Mouse (Mus musculus) fat pad, adult 2 months (tissue): ENCODE results near the gene Dock3.
"Not testable (repeated sequence)": the region's sequence is repeated elsewhere in the genome, so short reads cannot be mapped to it uniquely, and the experiment has no call there.

Source experiments
- DNase-seq: peaks from one replicate; pipeline ENCODE4 v3.0.0-alpha.2; 2011; ENCODE audit warnings: low read depth, low spot score; ENCODE audit errors: extremely low read depth

Gene Dock3

DNA sequence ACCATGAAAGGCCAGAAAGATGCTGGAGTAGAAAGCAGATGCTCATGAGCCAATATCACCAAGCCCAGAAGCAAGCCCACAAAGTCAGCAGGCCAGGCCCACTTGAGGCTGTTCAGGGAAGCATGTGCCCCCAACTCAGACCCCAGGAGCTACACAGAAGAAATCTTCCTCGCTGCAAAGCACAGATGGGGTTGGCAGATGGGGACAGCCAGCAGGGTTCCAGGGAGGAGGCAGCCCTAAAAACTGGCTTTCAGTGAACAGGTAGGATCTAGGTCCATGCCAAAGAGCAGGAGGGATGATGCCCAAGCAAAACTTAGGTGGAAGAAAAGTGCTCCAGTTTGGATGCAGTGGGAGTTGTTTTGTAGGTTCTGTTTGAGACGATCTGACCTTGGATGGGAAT is 28.7 kb upstream of the Dock3 start:
- DNase-seq, result no peak

DNA sequence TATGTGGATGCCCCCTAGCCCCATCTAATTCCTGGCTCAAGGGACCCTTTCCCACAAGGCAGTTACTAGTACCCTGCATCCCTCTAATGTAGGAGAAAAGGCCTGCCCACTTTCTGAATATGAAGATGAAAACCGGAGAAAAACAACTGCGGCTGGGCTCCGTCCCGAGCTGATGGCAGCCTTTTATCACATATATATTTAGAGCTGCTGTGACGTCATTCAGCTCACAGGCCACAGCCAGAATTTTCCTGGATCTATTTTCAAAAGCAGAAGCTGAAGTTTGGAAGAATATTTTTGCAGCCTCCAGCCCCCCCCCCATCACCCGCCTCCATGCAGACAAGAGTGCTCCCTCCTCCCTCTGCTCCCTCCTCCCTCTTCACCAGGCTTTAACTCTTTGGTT is 27.9 kb upstream of the Dock3 start:
- DNase-seq, result no peak

- no peak for DNase-seq
Observed at GRCm38 (mm10) chr9:107255596-107255995, 23.9 kb upstream of the Dock3 start.

GRCm38 (mm10) chr9:107254925-107255324 is 23.2 kb upstream of the Dock3 start:
- DNase-seq, result peak; percentile 64

DNA sequence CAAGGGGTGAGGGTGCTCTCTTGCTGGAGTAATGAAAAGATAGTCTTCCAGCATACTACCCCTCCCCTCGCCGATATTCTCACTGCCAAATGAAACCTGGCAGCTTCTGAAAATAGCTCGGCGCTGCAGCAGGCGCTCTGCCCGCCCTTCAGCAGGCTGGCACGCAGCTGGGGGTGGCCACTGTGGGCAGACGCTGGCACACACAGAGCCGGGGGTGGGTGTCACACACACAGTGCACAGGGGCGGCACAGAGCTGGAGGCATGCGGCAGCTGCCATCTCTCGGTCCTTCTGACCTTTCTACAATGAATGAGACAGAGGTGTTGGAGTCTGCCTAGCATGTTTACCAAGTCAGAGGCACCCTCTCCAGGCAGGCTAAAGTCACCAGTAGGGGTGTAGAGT is 22.8 kb upstream of the Dock3 start:
- no peak for DNase-seq

GRCm38 (mm10) chr9:107252164-107252563 is 20.5 kb upstream of the Dock3 start:
- no peak for DNase-seq

DNA sequence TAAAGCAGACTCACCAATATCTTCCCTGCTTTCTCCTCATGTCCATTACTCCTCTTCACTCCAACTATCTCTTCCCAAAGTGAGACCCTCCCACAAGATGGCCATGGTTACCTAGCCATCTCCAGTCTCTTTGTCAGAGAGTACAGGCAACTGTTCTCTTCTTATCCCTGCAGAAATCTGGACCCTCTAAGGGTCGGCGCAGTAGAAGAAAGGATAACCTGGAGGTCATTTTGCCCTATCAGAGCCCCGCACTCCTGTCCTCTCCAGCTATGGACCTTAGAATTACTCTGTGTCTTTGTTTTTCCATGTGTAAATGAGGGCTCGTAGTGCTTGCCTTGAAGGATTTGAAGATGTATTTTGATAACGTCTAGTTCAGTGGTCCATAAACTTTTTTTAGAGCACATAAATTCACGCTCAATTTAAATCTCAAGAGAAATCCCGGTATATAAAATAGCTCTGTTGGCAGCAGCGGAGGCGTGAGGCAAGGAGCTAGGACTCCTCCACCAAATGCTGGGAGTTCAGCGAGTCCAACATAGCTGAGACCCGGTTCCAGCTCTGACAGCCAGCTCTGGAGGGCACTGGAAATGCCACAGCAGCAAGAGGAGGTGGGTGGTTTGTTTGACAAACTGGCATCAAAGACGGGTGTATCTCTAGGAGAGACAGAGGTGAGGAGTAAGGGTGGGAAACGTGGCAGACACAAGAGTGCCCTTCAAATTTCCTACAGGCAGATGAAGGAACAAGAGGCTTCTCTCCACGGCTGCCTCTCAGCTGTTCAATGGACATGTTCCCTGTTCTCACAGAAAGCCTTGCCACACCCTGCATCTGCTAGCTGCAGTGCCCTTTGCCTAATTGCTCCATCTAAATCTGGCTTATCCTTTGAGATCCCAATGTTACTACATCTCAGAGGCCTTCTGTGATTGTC is 19.0 kb upstream of the Dock3 start:
- no peak for DNase-seq

DNA sequence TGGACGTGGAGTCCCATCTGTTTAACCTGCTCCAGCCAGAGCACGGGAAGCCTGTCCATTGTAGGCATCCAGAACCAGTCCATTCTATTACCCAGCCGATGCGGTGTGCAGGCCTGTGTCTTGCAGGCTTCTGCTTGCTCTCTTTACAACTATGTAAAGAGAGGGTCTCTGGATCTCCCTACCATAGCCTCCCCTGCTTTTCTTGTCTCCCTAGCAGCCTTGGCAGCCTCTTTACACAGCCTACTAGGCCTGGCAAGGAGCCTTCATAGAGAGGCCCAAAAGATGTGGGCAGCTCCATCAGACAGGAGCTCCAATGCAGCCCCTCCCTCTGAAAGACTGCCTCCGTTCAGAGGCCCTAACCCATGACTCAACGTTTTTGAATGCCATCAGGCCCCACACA is 17.4 kb upstream of the Dock3 start:
- no peak for DNase-seq

DNA sequence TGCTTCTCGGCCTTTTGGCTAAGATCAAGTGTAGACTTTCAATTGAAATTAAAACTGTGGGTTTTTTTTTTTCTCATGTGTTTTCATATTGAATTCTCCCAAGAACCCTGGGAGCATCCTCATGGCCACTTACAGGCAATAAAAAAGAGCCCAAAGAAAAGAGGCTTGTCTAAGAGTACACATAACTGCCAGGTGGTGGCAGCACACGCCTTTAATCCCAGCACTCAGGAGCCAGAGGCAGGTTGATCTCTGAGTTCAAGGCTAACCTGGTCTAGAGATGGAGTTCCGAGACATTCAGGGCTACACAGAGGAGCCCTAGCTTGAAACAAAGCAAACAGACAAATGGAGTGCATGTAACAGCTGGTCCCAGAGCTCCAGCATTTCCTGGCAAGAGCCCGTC is 14.5 kb upstream of the Dock3 start:
- DNase-seq, result no peak

DNA sequence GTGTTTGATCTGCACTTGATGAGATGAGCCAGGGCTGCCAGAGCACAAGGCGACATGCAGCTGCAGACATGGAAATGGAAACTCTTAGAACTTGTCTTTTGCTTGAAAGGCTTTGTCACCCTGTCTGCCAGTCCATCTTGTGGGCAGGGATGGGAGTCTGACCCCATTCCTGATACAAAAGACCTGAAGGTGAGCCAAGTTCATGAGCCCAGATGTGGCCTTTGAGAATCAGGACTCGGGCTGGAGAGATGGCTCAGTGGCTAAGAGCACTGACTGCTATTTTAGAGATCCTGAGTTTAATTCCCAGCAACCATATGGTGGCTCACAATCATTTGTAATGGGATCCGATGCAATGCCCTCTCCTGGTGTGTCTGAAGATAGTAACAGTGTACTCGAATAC is 13.6 kb upstream of the Dock3 start:
- DNase-seq, result no peak

DNA sequence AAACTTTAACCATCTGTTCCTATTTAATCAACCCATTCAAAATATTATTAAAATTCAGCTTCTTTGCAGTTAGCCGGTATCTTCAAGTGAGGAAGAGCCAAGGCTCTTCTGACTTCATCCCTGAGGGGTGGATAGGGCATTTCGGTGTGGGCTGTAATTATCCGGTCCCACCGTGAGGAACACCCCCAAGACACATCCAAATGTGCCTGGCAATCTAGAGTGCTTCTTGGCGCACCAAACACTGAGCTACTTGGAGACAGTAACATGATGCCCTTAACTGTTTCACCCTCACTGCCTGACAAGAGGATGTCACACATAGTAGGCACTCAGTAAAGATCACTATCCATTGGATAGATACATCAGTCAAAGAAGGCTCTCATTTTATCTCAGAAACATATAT is 4.4 kb upstream of the Dock3 start:
- DNase-seq, result no peak

- no peak for DNase-seq
Observed at GRCm38 (mm10) chr9:107235261-107235660, 3.6 kb upstream of the Dock3 start.

- DNase-seq, result no peak
Observed at GRCm38 (mm10) chr9:107232140-107232539, 431 bp upstream of the Dock3 start.

GRCm38 (mm10) chr9:107230991-107231538 is 644 bp downstream of the Dock3 start:
- DNase-seq, result no peak

GRCm38 (mm10) chr9:107224597-107224996 is 7.1 kb downstream of the Dock3 start:
- no peak for DNase-seq

DNA sequence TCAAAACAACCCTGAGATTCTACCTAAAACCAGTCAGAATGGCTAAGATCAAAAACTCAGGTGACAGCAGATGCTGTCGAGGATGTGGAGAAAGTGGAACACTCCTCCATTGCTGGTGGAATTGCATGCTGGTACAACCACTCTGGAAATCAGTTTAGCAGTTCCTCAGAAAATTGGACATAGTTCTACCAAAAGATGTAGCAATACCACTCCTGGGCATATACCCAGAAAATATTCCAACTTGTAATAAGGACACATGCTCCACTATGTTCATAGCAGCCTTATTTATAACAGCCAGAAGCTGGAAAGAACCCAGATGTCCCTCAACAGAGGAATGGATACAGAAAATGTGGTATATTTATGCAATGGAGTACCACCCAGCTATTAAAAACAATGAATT is 56.9 kb downstream of the Dock3 start:
- not testable (repeated sequence) for DNase-seq

GRCm38 (mm10) chr9:107165792-107166191 is 65.9 kb downstream of the Dock3 start:
- DNase-seq, result no peak

- no peak for DNase-seq
Observed at GRCm38 (mm10) chr9:107164825-107165224, 66.9 kb downstream of the Dock3 start.

DNA sequence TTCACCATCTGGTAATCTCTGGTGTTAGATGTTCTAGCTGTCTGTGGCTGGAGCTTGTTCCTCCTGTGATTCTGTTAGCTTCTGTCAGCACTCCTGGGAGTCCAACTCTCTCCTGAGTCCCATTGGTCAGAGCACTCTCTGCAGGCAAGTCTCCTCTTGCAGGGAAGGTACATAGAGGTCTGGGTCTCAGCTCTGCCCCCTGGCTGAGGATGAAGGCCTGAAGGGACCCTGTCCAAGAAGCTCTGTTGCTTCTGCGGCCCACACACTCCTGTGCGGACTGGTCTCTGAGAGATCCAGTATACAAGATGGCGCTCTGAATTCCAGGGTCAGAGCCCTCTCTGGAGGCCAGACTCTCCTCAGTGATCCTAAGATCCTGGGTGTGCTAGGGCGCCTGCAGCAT is 75.3 kb downstream of the Dock3 start:
- not testable (repeated sequence) for DNase-seq

DNA sequence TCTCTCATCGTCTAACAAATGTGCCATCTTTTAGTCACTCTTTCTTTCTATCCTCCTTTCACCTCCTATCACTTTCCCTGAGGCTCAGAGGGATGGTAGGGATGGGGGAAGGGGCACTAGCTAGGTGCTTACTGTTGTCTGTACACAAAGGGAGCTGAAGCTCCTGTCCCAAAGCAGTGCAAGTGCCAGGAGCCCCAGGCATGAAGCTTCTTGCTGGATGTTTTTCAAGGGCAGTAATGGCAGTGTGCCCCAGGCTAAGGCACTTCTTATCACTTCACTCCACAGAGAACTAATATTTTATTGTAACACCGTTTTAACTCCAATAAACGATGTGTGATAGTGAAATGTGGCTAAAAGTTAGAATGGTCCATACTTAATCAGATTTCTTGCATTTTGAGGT is 118.9 kb downstream of the Dock3 start:
- no peak for DNase-seq

DNA sequence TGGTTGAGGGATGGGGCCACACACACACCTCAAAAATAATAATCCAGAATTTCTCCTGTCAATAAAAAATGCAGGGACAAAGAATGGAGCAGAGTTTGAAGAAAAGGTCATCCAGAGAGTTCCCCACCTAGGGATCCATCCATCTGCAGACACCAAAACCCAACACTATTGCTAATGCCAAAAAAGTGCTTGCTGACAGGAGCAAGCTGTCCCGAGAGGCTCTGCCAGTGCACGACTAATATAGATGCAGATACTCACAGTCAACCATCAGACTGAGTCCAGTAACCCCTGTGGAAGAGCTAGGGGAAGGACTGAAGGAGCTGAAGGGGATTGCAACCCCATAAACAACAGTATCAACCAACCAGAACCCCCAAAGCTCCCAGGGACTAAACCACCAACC is 119.7 kb downstream of the Dock3 start:
- no peak for DNase-seq

GRCm38 (mm10) chr9:107099487-107099886 is 132.2 kb downstream of the Dock3 start:
- DNase-seq, result no peak

- not testable (repeated sequence) for DNase-seq
Observed at GRCm38 (mm10) chr9:107089451-107089850, 142.3 kb downstream of the Dock3 start.
